Mouse (Mus musculus) lung, postnatal 14 days (tissue): ENCODE measurements around the gene Bsg.

Experiments used
- DNase-seq: peaks from one replicate; pipeline ENCODE4 v3.0.0; 2021

The Bsg gene

GRCm38 (mm10) chr10:79705951-79706350, 1.7 kb downstream of the Bsg start:
- DNase-seq = no peak

DNA sequence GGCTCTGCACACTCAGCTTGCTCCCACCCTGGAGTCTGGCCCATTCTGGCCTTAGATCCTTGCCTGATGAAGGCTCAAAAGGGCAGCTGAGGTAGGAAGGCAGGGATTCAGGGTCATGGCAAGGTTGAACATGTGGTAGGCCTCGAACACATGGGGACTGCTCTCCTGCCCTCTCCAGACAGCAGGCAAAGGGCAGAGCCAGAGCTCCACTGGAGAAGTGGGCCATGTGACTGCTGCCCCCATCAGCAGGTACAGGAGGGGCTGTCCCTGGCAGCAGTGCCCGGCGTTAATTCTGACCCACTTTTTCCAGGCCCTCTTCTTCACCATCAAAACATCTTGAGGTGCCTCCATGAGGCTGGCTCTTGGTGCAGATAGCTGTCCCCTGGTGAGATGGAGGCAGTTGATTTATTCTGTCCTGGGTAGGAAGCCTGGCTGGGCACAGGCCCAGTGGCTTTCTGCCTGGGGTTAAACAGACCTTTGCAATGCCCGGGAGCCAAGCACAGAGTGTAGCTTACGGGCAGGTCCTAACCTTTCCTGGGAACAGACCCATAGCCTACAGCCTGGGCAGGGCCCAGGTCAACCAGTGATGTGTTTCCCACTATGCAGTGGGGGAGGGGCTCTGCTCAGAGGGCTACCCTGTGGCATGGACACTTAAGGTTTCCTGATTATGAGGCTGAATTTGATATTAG, 2.3 kb downstream of the Bsg start:
- DNase-seq = no peak

DNA sequence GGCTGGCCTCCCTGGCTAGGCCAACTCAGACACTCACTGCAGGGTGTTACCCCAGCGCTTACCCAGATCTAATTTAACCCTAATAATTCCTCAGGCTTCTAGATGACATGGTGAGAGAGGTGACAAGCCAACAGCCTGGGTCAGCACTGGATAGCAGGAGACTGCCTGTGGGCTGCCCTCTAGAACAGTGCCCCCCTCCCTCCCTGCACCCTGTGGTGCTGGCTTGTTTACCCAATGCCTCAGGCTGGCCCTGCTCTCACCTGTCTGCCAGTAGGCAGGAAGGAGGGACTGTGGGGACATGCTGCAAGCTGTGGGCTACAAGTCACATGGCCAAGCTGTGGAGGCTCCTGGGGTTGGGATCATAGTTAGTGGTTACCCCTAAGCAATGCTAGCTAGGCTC, 2.9 kb downstream of the Bsg start:
- DNase-seq = no peak

GRCm38 (mm10) chr10:79707759-79708158, 3.5 kb downstream of the Bsg start:
- no peak for DNase-seq

GRCm38 (mm10) chr10:79708668-79709067, 4.4 kb downstream of the Bsg start:
- no peak for DNase-seq

DNA sequence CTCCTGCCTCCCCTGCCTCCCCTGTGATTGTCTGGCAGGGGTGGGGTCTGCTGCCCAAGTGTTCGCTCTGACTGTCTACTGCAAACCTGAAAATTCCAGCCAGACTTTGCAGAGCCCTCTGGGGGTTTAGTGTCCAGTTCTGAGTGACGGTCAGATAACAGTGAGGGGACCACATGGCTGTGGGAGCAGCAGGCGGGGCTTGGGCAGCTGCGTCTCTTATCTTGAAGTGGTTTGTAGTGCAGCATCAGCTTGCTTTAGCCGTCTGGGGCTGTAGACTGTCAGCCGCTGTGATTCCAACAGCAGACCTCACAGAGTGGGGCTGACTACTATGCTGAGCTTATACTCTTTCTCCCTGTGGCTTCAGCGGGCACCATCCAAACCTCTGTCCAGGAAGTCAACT, 5.0 kb downstream of the Bsg start:
- DNase-seq = no peak

DNA sequence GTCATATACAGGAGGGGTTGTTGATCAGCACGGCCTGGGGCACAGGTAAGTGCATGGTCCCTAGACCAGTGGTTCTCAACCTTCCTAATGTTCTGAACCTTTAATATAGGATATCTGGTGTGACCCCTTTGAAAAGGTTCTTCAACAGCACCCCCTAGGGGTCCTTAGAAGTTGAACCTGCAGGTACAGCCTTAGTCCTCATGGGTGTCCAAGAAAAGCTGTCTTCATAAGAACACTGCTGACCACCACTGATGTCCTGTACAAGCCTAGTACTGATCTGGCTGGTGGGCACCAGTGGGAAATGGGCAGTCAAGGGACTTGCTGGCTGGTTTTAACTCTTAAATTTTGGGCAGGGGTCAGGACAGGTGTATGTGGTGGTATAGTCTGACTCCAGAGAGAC, 7.7 kb downstream of the Bsg start:
- no peak for DNase-seq

DNA sequence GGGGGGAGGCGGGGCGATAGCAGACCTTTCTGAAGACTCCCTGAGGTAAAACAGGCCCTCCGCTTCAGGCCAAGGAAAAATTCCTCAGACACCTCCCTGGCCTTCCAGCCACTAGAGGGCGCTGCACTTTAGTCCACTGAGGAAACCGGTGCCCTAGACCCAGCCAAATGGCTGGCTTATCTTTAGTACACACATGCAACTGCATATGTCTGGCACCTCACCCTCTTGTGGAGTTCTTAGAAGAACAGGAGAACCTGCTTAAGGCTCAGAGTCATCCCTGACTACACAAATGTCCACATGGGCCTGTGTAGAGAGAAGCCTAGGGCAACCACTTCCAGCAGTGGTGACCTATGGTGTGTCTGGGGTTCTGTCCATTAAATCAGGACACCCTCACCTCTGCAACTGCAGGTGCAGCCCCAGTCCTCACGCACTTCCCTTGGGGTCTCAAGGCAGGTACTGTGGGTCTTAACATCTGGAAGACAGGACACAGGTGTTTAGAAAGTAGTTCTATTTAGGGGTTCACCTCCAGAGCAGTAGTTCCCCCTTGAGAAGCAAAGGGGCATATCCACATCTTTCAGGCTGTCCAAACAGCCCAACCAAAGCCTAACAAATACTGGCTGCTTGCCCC, 8.3 kb downstream of the Bsg start:
- DNase-seq = peak; percentile 87

DNA sequence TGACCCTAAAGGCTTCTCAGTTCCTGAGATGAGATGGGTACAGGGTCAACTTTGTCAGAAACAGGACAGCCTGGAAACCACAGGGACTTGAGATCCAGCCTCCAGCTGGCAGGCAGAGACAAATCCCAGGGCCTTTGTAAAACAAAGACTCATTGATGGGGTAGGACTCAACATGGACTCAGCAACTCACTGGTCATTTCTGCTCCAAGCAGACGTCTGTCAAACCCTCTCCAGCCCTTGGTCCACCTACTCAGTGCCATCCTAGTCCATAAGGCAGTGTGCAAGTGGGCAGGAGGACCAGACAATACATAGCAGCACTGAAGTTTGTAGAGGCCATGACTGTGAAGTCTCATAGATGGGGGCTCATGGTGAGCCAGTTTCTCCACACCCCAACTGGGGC, 8.9 kb downstream of the Bsg start:
- no peak for DNase-seq

- DNase-seq = no peak
These were observed 10.7 kb downstream of the Bsg start for GRCm38 (mm10) chr10:79714996-79715395.

GRCm38 (mm10) chr10:79716254-79716987, 12.1 kb downstream of the Bsg start, which contains the start of gene Hcn2:
TSS of gene Hcn2 (plus strand) at chr10:79716634.
- DNase-seq = no peak

- DNase-seq = no peak
These were observed 12.7 kb downstream of the Bsg start for GRCm38 (mm10) chr10:79716988-79717355.

- peak; percentile 86 for DNase-seq
These were observed 13.5 kb downstream of the Bsg start for GRCm38 (mm10) chr10:79717640-79718357.

- DNase-seq = no peak
These were observed 16.8 kb downstream of the Bsg start for GRCm38 (mm10) chr10:79721089-79721488.

DNA sequence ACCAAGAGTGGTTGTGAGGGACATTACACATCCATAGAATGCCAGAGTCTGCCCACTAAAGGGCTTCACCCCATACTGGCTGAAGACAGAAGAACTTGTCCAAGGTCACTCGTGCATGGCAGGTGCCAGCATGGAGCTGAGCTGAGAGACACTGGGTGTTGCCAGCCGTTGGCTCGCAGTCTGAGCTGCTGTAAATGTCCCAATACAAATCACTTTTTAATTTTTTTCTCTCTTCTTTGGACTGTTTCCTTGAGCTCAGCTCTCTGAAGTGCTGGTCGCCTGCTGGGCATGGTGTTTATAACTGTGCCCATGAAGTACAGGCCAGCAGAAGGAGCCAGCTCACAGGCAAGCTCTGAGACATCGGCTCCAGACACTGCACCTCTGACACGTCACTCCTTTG, 18.8 kb downstream of the Bsg start:
- no peak for DNase-seq

DNA sequence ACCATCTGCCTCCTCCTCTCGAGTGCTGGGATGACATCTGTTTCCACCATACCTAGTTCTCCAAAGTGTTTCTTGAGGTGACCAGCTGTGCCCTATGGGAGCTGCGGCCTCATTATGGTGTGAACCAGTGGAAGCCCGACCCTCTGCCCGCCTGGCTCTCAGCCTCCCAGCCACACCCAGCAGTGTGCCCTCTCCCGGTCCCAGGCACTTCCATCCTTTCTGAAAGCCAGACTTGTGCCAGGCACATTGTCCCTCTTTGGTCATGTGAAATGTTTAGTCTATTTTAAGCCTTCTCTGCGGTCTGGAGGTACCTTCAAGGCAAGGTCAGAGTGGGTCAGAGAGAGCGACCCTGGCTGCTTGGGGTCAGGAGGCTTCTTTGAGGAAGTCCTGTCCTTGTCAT, 19.4 kb downstream of the Bsg start:
- no peak for DNase-seq

GRCm38 (mm10) chr10:79726090-79726489, 21.8 kb downstream of the Bsg start:
- peak; percentile 65 for DNase-seq

DNA sequence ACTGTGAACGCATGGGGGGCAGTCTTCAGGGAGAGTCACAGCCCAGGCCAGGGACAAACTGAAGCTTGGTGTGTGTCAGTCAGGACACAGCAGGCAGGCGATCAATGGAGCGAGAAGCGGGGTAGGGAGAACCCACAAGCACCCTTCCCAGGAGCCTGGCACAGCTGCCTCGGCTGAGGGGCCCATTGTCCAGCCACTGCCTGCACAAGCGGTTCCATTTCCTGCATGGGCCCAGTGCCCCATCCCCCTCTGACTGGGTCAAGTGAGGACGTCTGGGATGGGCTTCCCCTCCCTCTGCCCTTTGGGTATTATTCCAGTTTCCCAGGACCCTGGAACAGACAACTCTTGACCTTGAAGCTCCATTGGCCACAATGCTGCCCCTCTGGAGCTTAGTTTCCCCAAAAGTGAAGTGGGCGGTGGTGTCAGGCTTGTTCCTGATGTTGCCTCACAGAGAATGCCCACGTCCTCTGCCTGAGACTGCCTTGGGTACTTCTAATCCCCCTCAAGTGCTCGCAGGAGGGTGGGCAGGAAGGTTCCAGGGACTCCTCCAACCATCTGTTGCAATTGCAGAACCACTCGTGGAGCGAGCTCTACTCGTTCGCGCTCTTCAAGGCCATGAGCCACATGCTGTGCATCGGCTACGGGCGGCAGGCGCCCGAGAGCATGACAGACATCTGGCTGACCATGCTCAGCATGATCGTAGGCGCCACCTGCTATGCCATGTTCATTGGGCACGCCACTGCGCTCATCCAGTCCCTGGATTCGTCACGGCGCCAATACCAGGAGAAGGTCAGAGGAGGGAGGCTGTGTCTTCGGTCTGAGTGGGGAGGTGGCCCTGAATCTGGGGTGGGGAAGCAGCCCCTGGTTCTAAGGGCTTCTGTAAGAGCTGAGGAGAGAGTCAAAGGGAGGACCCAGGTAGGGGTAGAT, 24.3 kb downstream of the Bsg start:
- no peak for DNase-seq

DNA sequence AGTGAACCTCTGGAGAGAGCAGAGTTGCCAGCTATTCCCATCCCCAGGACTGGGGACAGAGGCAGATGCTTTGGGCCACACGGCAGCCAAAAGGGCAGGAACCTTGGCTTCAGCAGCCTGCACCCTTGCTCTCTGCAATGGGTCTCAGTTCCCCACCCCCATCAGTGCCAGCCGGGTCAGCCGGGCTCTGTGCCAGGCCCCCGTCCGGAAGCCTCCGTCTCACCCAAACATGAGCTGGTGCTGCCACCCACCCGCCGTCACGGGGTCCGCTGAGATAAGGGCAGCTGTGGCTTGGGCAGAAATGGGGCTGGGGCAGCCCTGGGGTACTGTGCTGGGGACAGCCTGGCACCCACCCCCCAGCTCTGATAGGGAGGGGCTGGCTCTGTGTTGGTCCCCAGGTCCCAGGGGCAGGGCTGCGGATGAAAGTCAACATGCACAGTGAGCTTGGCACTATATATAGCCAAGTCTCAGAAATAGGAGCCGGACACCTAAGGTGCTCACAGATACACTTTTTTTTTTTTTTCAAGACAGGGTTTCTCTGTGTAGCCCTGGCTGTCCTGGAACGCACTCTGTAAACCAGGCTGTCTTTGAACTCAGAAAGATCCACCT, 25.2 kb downstream of the Bsg start:
- no peak for DNase-seq

- DNase-seq = peak; percentile 35
These were observed 28.2 kb downstream of the Bsg start for GRCm38 (mm10) chr10:79732500-79732899.

DNA sequence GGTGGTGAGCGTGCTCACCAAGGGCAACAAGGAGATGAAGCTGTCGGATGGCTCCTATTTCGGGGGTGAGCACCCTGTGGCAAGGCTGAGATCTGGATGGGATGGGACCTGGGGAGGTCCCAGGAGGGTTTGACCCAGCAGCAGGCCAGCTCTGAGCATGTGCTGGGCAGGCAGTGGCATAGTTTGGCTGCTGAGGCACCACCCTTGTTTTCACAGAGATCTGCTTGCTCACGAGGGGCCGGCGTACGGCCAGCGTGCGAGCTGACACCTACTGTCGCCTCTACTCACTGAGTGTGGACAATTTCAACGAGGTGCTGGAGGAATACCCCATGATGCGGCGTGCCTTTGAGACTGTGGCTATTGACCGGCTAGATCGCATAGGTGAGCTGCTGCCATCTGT, 29.6 kb downstream of the Bsg start:
- no peak for DNase-seq

- DNase-seq = no peak
These were observed 31.1 kb downstream of the Bsg start for GRCm38 (mm10) chr10:79735361-79735760.
